Mouse (Mus musculus): ENCODE data around the gene Ybx3.

GRCm38 (mm10) chr6:131401259-131401658 lies 13.0 kb upstream of the Ybx3 start:
- TF ChIP-seq POLR2A (IDR thresholded peaks at IDR 0.05; ENCODE audit: insufficient read depth, low read length) (no peak), CTCF (IDR thresholded peaks at IDR 0.05; ENCODE audit: low read depth, low read length) (no peak)

Data from ES-Bruce4 (cell line).